Mouse (Mus musculus): ENCODE measurements around the gene Olfr1104.

Gene Olfr1104

GRCm38 (mm10) chr2:87026980-87027379 is at the start of gene Olfr1104:
Gene Olfr1104 (minus strand): TSS chr2:87027080.
- DNase-seq (ENCODE audit: extremely low spot score), result no peak

GRCm38 (mm10) chr2:87075717-87076116 is 48.8 kb upstream of the Olfr1104 start, which contains the start of gene Olfr1107:
Gene Olfr1107 (minus strand): TSS chr2:87075817.
- no peak for DNase-seq (ENCODE audit: extremely low spot score)

- no peak for DNase-seq (ENCODE audit: extremely low spot score)
Measured at GRCm38 (mm10) chr2:87052173-87052572, 25.3 kb upstream of the Olfr1104 start, which contains the start of gene Olfr1106. Gene Olfr1106 (minus strand): TSS chr2:87052273.

- DNase-seq (ENCODE audit: extremely low spot score), result no peak
Measured at GRCm38 (mm10) chr2:87036431-87036830, 9.6 kb upstream of the Olfr1104 start, which contains the start of gene Olfr1105. Gene Olfr1105 (minus strand): TSS chr2:87036531.

GRCm38 (mm10) chr2:86998098-86998497 is 28.8 kb downstream of the Olfr1104 start, which contains the start of gene Olfr1102:
Gene Olfr1102 (plus strand): TSS chr2:86998398.
- no peak for DNase-seq (ENCODE audit: extremely low spot score)

GRCm38 (mm10) chr2:86991121-86991520 is 35.8 kb downstream of the Olfr1104 start, which contains the start of gene Olfr1101:
Gene Olfr1101 (minus strand): TSS chr2:86991221.
- DNase-seq (ENCODE audit: extremely low spot score), result no peak

- DNase-seq (ENCODE audit: extremely low spot score), result no peak
Measured at GRCm38 (mm10) chr2:86979854-86980253, 47.0 kb downstream of the Olfr1104 start, which contains the start of gene Olfr1100. Gene Olfr1100 (minus strand): TSS chr2:86979954.
